Mouse (Mus musculus) intestine, embryonic 14.5 days (tissue): ENCODE results near the gene Grn. TPM values are rescaled to one million over a fixed set of nuclear protein-coding genes. Genes with fewer than 3 reads are reported as not detected.

Experiments
- ATAC-seq: fragments of 200-750 bp; cut with Nextera tagmentation; replicated peaks from 2 replicates; pipeline ENCODE4 v1.8.0; 2017; ENCODE audit warnings: low read depth, moderate number of reproducible peaks, moderate TSS enrichment, moderate library complexity; ENCODE audit not compliant: low FRiP score, low TSS enrichment
- DNase-seq: peaks from one replicate; pipeline ENCODE4 v3.0.0-alpha.2; 2018; ENCODE audit warnings: low spot score
- H3K27ac ChIP-seq: fragments of 300-500 bp; sonication (generic); 2 replicates; pipeline ENCODE4 v1.5.1; 2014; ENCODE audit warnings: low read depth, mild to moderate bottlenecking, control low read depth
- H3K27me3 ChIP-seq: fragments of 300-500 bp; sonication (generic); replicated peaks from 2 replicates; pipeline ENCODE4 v1.6.1; 2014; ENCODE audit warnings: low read length, control low read depth; ENCODE audit not compliant: control insufficient read depth, insufficient read depth
- H3K36me3 ChIP-seq: fragments of 300-500 bp; sonication (generic); 2 replicates; pipeline ENCODE4 v1.6.1; 2014; ENCODE audit warnings: low read length, control low read depth; ENCODE audit not compliant: control insufficient read depth, insufficient read depth
- H3K4me1 ChIP-seq: fragments of 300-500 bp; sonication (generic); replicated peaks from 2 replicates; pipeline ENCODE4 v1.6.1; 2014; ENCODE audit warnings: low read length, control low read depth, mixed read lengths; ENCODE audit not compliant: control insufficient read depth, insufficient read depth
- H3K4me2 ChIP-seq: fragments of 300-500 bp; sonication (generic); 2 replicates; pipeline ENCODE4 v1.6.1; 2014; ENCODE audit warnings: low read length
- H3K4me3 ChIP-seq: fragments of 300-500 bp; sonication (generic); 2 replicates; pipeline ENCODE4 v1.5.1; 2014; ENCODE audit warnings: low read depth, low read length, control low read depth, mixed read lengths
- H3K9ac ChIP-seq: fragments of 300-500 bp; sonication (generic); 2 replicates; pipeline ENCODE4 v1.6.1; 2014; ENCODE audit warnings: mild to moderate bottlenecking, low read length
- H3K9me3 ChIP-seq: fragments of 300-500 bp; sonication (generic); 2 replicates; pipeline ENCODE4 v1.6.1; 2016; ENCODE audit warnings: low read length, control low read depth; ENCODE audit not compliant: control insufficient read depth
- WGBS: fragments of 180-500 bp; shearing (Covaris S2); extraction: QIAGEN DNeasy Blood & Tissue Kit; methylation state at CpG from one replicate; pipeline ENCODE4 v1.1.7; 2014; 5-methylcytosine and 5-hydroxymethylcytosine counted together
- polyA plus RNA-seq: library from polyadenylated mRNA; unstranded; fragments of >200 nt; fragmentation: Nextera tagmentation; extraction: Ambion mirVana; gene quantifications from 2 replicates; pipeline ENCODE4 v1.2.1, GENCODE M21; 2014

The Grn gene
- polyA plus RNA-seq, 1 experiment from 2014 or later = 115 TPM

DNA sequence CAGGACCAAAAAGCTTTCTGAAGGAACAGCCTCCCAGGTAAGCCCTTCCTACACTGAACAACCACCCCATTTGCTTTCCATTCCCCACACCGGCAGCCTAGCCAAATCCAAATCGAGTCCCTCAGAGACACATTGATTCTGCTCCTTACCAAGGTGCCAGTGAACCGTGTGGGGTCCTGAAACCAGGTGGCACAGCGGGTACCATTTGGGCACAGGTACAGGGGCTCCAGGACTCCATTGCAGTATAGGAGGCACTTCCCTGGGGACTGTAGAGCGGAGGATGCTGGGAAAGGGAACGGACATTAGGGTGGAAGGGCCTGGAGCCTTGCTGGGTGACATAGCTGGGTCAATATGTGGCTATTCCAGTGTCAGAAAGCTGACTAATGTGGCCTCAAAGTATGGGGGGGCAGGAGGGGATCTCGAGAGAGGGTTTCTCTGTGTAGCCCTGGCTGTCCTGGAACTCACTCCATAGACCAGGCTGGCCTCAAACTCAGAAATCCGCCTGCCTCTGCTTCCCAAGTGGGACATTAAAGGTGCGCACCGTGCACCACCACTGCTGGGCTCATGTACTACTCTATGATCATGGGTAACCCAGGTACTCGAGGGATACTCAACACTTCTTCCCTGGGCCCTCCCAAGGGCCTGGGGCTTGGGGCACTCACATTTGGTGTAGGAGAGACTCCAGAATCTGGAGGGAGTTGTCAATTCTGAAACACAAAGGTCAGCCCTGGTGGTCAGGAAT is 24.4 kb upstream of the Grn start:
- Histone ChIP-seq H3K36me3 (peaks cover 36% of the 10 kb centered on the region), H3K9me3 (no peaks in the 10 kb centered on the region), H3K4me1 (peaks cover 19% of the 10 kb centered on the region), H3K4me3 (peak overlapping the region; percentile 68; the same call in 1 of the 2 replicates), H3K9ac (0 out of 2 replicates have a peak overlapping the region, but pooled peaks have one; percentile 83), H3K27me3 (peaks cover 10% of the 10 kb centered on the region), H3K4me2 (peak overlapping the region; percentile 97), H3K27ac (no peak overlapping the region)
- no peak for DNase-seq
- WGBS = 85% methylated on average over 11 of the region's 11 CpGs
- no peak for ATAC-seq

DNA sequence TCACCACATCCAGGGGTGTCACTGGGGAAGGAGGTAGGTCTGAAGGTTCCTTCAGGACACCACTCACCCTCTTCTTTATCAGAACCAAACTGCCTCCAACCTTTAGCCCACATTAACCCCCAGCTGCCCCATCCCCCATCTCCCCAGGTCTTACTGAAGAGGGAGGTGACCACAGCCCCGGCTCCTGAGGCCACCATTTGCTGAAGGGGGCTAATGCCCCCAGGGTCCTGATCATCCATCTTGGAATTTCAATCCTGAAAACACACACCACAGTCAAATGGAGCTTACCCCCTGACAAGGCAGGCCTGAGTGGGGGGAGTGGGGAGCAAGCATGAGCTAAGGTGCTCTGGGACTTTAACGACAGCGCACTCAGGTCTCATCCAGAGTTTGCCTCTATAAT is 23.7 kb upstream of the Grn start:
- WGBS = 5% methylated on average over 3 of the region's 3 CpGs
- peaks cover 19% of the 10 kb centered on the region for H3K4me1 ChIP-seq

DNA sequence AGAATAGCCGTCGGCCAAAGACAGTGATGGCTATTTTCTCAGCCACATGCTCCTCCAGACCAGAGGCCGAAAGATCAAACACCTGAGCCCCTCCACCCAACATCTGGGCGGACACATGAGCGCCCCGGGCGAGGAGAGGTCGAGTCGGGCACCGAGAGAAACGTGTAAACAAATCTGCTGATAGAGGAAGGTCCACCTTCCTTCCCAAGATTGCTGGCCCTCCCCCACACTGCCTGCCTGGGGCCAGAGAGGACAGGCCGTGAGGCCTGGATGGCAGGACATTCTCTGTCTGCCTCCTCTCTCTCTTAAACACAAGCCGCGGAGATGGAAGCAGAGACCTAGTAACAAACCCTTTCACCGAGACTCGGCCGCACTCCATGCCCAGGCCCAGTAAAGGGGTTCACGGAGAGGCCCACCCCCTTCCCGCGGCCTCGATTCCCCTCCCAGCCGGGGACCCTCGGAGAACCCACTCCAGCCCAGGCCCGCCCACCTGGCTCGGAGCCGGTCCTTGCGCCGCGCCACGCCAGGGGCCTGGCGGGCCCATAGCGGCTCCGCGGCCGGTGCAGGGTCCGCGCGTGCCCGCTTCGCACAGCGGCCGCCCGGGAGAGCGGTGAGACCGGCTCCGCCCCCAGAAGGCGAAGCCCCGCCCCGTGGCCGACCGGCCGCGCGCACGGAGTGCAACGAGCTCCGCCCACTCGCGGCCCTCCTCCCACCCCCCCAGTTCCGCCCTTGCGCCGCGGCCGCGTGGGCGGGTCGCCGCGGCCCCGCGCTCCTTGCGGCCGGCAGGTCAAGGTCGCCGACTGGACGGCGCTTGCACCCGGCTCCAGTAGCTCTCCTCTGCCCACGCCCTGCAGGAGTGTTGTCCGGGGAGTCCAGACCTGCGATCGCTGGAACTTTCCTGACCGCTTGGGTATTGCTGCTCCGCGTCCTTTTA is 22.9 kb upstream of the Grn start:
- DNase-seq = peak; percentile 94
- H3K27me3 ChIP-seq = 0 out of 2 replicates have a peak, but pooled peaks cover 2% of the 10 kb centered on the region
- no peaks in the 10 kb centered on the region for H3K9me3 ChIP-seq
- ATAC-seq = peak; percentile 59
- under 1% methylated on average over 84 of the region's 85 CpGs for WGBS
- H3K36me3 ChIP-seq = peaks cover 31% of the 10 kb centered on the region
- H3K4me2 ChIP-seq = peak overlapping the region; percentile 97
- H3K9ac ChIP-seq = peak overlapping the region; percentile 83
- peaks cover 19% of the 10 kb centered on the region for H3K4me1 ChIP-seq
- H3K27ac ChIP-seq = peak overlapping the region; percentile 92
- H3K4me3 ChIP-seq = peak overlapping the region; percentile 68

More for the DNA sequence above, 23.7 kb upstream of the Grn start:
- peak overlapping the region; percentile 92; the same call in 1 of the 2 replicates for H3K27ac ChIP-seq
- H3K9ac ChIP-seq = peak overlapping the region; percentile 83
- no peak for DNase-seq
- peaks cover 36% of the 10 kb centered on the region for H3K36me3 ChIP-seq
- peak overlapping the region; percentile 68 for H3K4me3 ChIP-seq
- H3K4me2 ChIP-seq = peak overlapping the region; percentile 97
- ATAC-seq = no peak
- H3K9me3 ChIP-seq = no peaks in the 10 kb centered on the region
- 0 out of 2 replicates have a peak, but pooled peaks cover 5% of the 10 kb centered on the region for H3K27me3 ChIP-seq

DNA sequence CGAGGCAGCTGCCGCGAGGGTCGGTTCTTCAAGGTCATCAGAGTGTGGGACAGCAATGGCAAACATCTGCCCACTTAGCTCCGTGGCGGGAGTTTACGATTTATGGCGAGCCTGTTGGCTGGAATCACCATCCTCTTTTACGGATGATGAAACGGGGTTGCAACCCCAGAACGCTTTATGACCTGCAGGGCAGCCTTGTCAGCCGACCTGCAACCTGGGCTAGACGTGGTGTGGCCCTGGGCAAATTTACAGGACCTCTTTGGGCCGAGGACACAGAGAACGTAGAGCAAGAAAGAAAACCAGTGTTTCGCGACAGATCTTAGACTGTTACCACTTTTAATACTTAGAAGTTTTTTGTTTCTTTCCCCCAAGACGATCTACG is 22.3 kb upstream of the Grn start, which contains the start of gene Slc25a39:
Slc25a39 (minus strand) TSS at position 113 of the 382 bp plus-strand sequence.
- H3K27ac ChIP-seq = peak within 1 kb of the TSS; percentile 92
- H3K27me3 ChIP-seq = no peaks in the 10 kb centered on the region
- H3K36me3 ChIP-seq = peaks cover 25% of the 10 kb centered on the region
- peak within 1 kb of the TSS; percentile 68 for H3K4me3 ChIP-seq
- peak within 1 kb of the TSS; percentile 97 for H3K4me2 ChIP-seq
- peak within 1 kb of the TSS; percentile 83 for H3K9ac ChIP-seq
- DNase-seq (no peak), ATAC-seq (peak; percentile 16)
- WGBS = under 1% methylated on average over 19 of the region's 19 CpGs
- H3K4me1 ChIP-seq = peaks cover 19% of the 10 kb centered on the region
- no peaks in the 10 kb centered on the region for H3K9me3 ChIP-seq

DNA sequence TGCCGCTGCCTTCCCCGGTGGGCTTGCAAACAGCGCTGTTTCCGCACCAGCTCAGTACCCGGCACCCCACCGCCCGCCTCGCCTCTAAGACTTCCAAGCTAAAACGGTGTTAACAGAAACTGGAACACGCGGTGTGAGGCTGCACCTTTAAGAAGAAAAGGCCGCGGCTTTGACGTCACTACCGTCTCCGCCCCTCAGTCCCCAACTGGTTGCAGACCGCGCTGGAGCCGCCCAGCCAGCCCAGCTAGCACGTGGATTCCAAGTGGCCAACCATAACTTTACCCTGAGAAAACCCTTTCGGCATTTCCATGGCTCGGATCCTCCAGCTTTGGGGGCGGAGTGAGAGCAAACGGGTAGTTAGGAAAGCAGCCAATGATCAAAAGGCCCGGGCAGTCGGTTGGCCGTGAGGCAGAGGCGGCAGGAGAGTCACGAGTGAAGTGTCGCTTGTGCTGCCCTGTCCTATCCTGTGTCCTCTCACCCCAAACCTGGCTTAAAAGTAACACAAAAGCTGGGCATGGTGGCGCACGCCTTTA is 21.7 kb upstream of the Grn start:
- Histone ChIP-seq H3K27me3 (no peaks in the 10 kb centered on the region), H3K36me3 (peaks cover 19% of the 10 kb centered on the region), H3K27ac (peak overlapping the region; percentile 92), H3K4me1 (peaks cover 19% of the 10 kb centered on the region), H3K9ac (peak overlapping the region; percentile 83), H3K4me3 (peak overlapping the region; percentile 68), H3K9me3 (no peaks in the 10 kb centered on the region), H3K4me2 (peak overlapping the region; percentile 97)
- under 1% methylated on average over 32 of the region's 32 CpGs for WGBS
- peak; percentile 92 for ATAC-seq
- DNase-seq = peak; percentile 98

DNA sequence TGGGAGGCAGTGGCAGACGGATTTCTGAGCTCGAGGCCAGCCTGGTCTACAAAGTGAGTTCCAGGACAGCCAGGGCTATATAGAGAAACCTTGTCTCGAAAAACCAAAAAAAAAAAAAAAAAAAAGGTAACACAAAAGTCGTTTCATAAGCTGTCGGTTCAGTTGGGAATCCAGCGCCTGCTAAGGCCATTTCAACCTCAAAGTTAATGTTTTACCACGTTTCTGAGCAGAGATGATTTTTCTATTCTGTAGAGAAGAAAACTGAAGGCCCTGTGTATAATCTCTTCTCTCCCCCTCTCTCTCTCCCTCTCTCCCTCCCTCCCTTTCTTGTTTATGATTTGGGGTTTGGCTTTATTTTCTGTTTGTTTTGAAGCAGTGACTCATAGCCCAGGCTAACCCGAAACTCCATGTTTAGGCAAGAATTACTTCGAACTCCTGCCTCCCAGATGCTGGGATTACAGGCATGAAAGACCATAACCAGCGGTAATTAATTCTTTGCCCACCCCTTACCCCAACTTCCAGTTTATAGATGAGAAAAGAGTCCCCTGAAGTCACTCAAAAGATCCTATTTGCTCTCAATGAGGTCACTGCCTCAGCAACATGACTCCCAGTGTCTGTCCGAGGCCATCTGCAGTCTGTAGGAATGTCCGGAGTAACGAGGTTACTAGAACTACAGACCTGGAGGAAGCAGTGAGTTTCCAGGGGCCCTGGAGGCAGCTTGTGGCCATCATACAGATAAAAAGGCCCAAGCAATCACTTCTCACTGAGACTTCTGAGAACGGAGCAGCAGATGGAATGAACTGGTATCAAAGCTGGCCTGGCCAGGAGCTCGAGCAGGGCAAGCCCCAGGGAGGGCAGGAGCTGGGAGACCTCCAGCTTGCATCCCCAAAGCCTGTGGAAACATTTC is 21.0 kb upstream of the Grn start:
- no peak for DNase-seq
- 31% methylated on average over 15 of the region's 15 CpGs for WGBS
- peak overlapping the region; percentile 68 for H3K4me3 ChIP-seq
- H3K4me2 ChIP-seq = peak overlapping the region; percentile 97
- H3K36me3 ChIP-seq = peaks cover 12% of the 10 kb centered on the region
- H3K27ac ChIP-seq = peak overlapping the region; percentile 92
- H3K4me1 ChIP-seq = peaks cover 19% of the 10 kb centered on the region
- peak overlapping the region; percentile 29; the same call in 1 of the 2 replicates for H3K9ac ChIP-seq
- H3K27me3 ChIP-seq = no peaks in the 10 kb centered on the region
- ATAC-seq = no peak
- H3K9me3 ChIP-seq = no peaks in the 10 kb centered on the region

DNA sequence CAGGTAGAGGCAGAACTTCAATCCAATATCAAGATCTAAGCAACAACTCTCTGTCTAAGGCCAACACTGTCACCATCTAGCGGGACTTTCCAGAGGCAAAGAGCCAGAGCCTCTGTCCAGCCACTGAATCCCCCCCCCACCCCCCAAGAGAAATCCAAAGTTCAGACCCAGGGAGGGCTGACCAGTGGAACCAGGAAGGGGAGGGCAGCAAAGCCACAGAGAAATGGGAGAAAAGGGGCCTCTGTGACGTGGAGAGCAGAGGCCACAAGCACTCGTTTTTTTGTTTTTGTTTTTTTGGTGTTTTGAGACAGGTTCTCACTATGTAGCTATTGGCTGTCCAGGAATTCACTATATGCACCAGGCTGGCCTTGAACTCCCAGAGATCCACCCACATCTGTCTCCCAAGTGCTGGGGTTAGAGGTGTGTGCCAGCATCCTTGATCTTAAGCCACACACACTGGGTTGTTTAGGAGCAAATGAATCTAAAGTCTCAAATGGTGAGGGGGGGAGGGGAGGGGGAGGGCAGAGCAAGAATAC is 20.3 kb upstream of the Grn start:
- Histone ChIP-seq H3K27me3 (no peaks in the 10 kb centered on the region), H3K4me3 (no peak overlapping the region), H3K4me2 (no peak overlapping the region), H3K36me3 (peaks cover 4% of the 10 kb centered on the region), H3K9ac (no peak overlapping the region), H3K27ac (peak overlapping the region; percentile 47; the same call in 1 of the 2 replicates), H3K4me1 (peaks cover 17% of the 10 kb centered on the region), H3K9me3 (no peaks in the 10 kb centered on the region)
- DNase-seq (no peak), ATAC-seq (no peak)
- 74% methylated on average over 3 of the region's 3 CpGs for WGBS
